Mouse (Mus musculus): ENCODE measurements around the gene C1qtnf3. TPM values are rescaled to one million over a fixed set of nuclear protein-coding genes. Genes with fewer than 3 reads are reported as not detected.

Gene C1qtnf3
- polyA plus RNA-seq, 1 experiment from 2014 or later = 20.1 TPM

DNA sequence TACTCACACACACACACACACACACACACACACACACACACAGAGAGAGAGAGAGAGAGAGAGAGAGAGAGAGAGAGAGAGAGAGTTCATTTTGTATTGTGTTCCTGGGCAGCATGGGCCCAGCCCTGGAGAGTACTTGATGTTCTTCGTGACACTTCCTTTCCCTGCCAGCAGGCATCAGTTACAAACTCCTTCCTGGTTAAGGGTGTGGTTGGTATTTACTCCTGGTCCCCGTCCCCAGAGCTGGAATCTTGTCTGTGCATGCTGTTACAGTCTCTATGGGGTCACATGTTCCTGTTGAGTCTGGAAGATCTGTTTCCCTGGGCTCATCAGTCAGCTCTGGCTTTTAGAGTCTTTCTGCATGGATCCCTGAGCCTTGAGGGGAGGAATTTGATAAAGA is 38.3 kb downstream of the C1qtnf3 start:
- no peak overlapping the region for H3K27ac ChIP-seq
- 46% methylated on average over 2 of the region's 2 CpGs for whole genome bisulfite sequencing
- no peak for TF ChIP-seq CTCF (IDR thresholded peaks at IDR 0.05; ENCODE audit: low read depth)
- H3K9me3 ChIP-seq (replicated peaks; ENCODE audit: low read length) = no peaks in the 10 kb centered on the region
- no peaks in the 10 kb centered on the region for H3K4me1 ChIP-seq (replicated peaks; ENCODE audit: insufficient read depth, low read length)
- no peaks in the 10 kb centered on the region for H3K27me3 ChIP-seq (ENCODE audit: insufficient read depth, low read length)
- H3K36me3 ChIP-seq (ENCODE audit: insufficient read depth, low read length) = peaks cover 16% of the 10 kb centered on the region; the same call in 1 of the 2 replicates
- no peak for ATAC-seq (replicated peaks; ENCODE audit: low FRiP score, low read depth)
- no peak for DNase-seq (ENCODE audit: low spot score)
- H3K9ac ChIP-seq (ENCODE audit: low read depth, low read length) = no peak overlapping the region
- no peak overlapping the region for H3K4me2 ChIP-seq (ENCODE audit: low read length)
- no peak overlapping the region for H3K4me3 ChIP-seq (replicated peaks; ENCODE audit: low read depth, low read length)

DNA sequence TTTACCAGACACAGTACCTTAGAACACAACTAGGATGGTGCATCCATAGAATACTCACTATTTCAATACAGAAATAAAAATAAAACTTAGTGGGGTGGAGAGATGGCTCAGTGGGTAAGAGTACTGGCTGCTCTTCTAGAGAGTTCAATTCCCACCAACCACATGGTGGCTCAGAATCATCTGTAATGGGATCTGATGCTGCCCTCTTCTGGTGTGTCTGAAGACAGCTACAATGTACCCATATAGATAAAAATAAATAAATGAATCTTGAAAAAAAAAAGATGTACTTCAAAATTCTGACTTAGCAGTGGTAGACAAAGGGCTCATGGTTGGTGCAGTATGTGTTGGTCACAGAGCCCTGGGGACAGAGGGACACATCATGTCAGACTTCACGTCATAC is 39.4 kb downstream of the C1qtnf3 start:
- 97% methylated on average over 1 of the region's 1 CpGs for WGBS
- no peak overlapping the region for H3K4me3 ChIP-seq (replicated peaks; ENCODE audit: low read depth, low read length)
- ATAC-seq (replicated peaks; ENCODE audit: low FRiP score, low read depth) = no peak
- peaks cover 16% of the 10 kb centered on the region; the same call in 1 of the 2 replicates for H3K36me3 ChIP-seq (ENCODE audit: insufficient read depth, low read length)
- H3K4me2 ChIP-seq (ENCODE audit: low read length) = no peak overlapping the region
- DNase-seq (ENCODE audit: low spot score) = no peak
- no peak overlapping the region for H3K27ac ChIP-seq
- H3K4me1 ChIP-seq (replicated peaks; ENCODE audit: insufficient read depth, low read length) = no peaks in the 10 kb centered on the region
- peak; percentile 49 for TF ChIP-seq CTCF (IDR thresholded peaks at IDR 0.05; ENCODE audit: low read depth)
- no peaks in the 10 kb centered on the region for H3K27me3 ChIP-seq (ENCODE audit: insufficient read depth, low read length)
- no peak overlapping the region for H3K9ac ChIP-seq (ENCODE audit: low read depth, low read length)
- H3K9me3 ChIP-seq (replicated peaks; ENCODE audit: low read length) = no peaks in the 10 kb centered on the region

DNA sequence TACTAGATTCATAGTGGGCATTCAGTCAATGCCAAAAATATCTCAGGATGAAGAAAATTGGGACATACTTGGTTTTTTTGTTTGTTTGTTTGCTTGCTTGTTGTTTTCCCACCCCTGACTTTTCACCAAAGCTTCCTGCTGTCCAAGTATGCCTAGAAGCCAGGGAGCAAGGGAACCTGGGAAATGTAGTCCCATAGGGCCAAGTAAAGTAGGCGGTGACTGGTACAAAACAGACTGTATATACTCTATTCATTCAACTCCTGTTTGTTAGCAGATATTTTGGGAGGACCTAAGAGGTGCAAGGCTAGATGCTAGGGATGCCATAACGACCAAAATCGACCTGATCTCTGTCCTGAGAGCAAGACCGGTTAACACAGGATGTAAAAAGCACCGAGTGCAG is 47.7 kb downstream of the C1qtnf3 start:
- Histone ChIP-seq H3K27ac (no peak overlapping the region), H3K4me1 (replicated peaks; ENCODE audit: insufficient read depth, low read length) (no peaks in the 10 kb centered on the region), H3K36me3 (ENCODE audit: insufficient read depth, low read length) (peaks cover 4% of the 10 kb centered on the region; the same call in 1 of the 2 replicates), H3K4me2 (ENCODE audit: low read length) (peak overlapping the region; percentile 2; the same call in 1 of the 2 replicates), H3K9ac (ENCODE audit: low read depth, low read length) (no peak overlapping the region), H3K4me3 (replicated peaks; ENCODE audit: low read depth, low read length) (no peak overlapping the region), H3K27me3 (ENCODE audit: insufficient read depth, low read length) (no peaks in the 10 kb centered on the region), H3K9me3 (replicated peaks; ENCODE audit: low read length) (no peaks in the 10 kb centered on the region)
- TF ChIP-seq CTCF (IDR thresholded peaks at IDR 0.05; ENCODE audit: low read depth) = no peak
- DNase-seq (ENCODE audit: low spot score) (peak; percentile 15), ATAC-seq (replicated peaks; ENCODE audit: low FRiP score, low read depth) (no peak)
- 41% methylated on average over 5 of the region's 5 CpGs for WGBS

DNA sequence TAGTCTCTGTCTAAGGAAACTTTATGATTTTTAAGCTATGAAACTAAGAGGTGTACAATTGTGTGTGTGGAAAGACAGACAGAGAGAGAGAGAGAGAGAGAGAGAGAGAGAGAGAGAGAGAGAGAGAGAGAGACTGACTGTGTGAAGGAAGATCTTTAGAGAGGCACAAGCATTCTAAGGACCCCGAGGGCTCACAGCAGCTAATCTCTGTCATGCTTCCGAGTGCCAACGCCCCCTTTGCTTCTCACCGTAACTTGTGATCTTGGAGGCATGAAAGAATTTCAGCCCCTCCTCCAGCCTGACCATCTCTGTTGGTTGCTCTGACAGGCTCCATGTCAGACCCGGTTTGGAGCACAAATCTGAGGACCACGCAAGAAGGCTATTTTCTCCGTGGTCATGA is 48.3 kb downstream of the C1qtnf3 start, which contains the start of gene Slc45a2:
TSS of gene Slc45a2 (plus strand) at position 301 of the 400 bp plus-strand sequence.
- DNase-seq (ENCODE audit: low spot score) (no peak), ATAC-seq (replicated peaks; ENCODE audit: low FRiP score, low read depth) (no peak)
- no peak within 1 kb of the TSS for H3K9ac ChIP-seq (ENCODE audit: low read depth, low read length)
- no peak within 1 kb of the TSS for H3K4me3 ChIP-seq (replicated peaks; ENCODE audit: low read depth, low read length)
- no peaks in the 10 kb centered on the region for H3K4me1 ChIP-seq (replicated peaks; ENCODE audit: insufficient read depth, low read length)
- 48% methylated on average over 7 of the region's 7 CpGs for WGBS
- H3K27ac ChIP-seq = no peak within 1 kb of the TSS
- H3K4me2 ChIP-seq (ENCODE audit: low read length) = peak within 1 kb of the TSS; percentile 2; the same call in 1 of the 2 replicates
- H3K27me3 ChIP-seq (ENCODE audit: insufficient read depth, low read length) = no peaks in the 10 kb centered on the region
- H3K9me3 ChIP-seq (replicated peaks; ENCODE audit: low read length) = no peaks in the 10 kb centered on the region
- TF ChIP-seq CTCF (IDR thresholded peaks at IDR 0.05; ENCODE audit: low read depth) = no peak
- H3K36me3 ChIP-seq (ENCODE audit: insufficient read depth, low read length) = no peaks in the 10 kb centered on the region

DNA sequence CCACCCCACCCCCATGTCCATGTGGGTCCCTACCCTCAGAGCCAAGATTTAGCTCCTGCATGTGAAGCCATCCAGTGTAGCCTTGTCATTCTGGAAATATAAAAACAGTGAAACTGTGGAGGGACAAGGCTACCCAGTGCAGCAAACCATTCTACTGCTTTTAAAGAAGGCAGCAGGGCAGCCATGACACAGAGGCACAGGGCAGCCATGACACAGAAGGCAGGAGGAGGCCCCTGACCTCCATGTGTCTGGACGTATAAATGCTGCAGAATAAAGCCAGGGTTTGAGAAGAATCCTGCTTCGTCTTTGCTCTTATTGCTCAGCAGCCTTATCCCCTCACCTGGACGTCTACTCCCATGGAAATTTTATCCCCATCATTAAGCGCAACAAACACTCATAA is 51.7 kb downstream of the C1qtnf3 start:
- 68% methylated on average over 4 of the region's 4 CpGs for WGBS
- no peak overlapping the region for H3K4me2 ChIP-seq (ENCODE audit: low read length)
- H3K4me1 ChIP-seq (replicated peaks; ENCODE audit: insufficient read depth, low read length) = no peaks in the 10 kb centered on the region
- H3K36me3 ChIP-seq (ENCODE audit: insufficient read depth, low read length) = no peaks in the 10 kb centered on the region
- no peaks in the 10 kb centered on the region for H3K27me3 ChIP-seq (ENCODE audit: insufficient read depth, low read length)
- no peak overlapping the region for H3K9ac ChIP-seq (ENCODE audit: low read depth, low read length)
- H3K9me3 ChIP-seq (replicated peaks; ENCODE audit: low read length) = no peaks in the 10 kb centered on the region
- no peak for DNase-seq (ENCODE audit: low spot score)
- no peak overlapping the region for H3K27ac ChIP-seq
- no peak for TF ChIP-seq CTCF (IDR thresholded peaks at IDR 0.05; ENCODE audit: low read depth)
- H3K4me3 ChIP-seq (replicated peaks; ENCODE audit: low read depth, low read length) = no peak overlapping the region
- no peak for ATAC-seq (replicated peaks; ENCODE audit: low FRiP score, low read depth)

DNA sequence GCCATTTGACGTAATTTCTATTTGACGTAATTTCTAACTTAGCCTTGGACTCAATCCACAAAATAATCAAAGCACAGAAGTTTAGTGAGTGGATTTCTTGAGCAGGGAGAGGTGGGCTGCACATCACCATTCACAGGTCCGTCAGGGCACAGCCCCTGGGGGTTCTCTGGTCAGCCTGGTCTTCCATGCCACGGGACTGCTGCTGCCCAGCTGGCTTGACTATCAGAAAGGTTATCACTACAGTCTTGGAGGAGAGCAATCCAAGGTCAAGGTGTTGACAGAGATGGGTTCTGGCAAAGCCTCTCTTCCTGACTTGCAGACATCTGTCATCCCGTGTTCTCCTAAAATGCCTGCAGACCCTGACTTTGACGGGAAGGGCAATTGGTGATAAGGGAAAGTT is 52.5 kb downstream of the C1qtnf3 start:
- DNase-seq (ENCODE audit: low spot score) = no peak
- H3K9ac ChIP-seq (ENCODE audit: low read depth, low read length) = no peak overlapping the region
- no peak overlapping the region for H3K4me2 ChIP-seq (ENCODE audit: low read length)
- no peak overlapping the region for H3K27ac ChIP-seq
- ATAC-seq (replicated peaks; ENCODE audit: low FRiP score, low read depth) = no peak
- H3K27me3 ChIP-seq (ENCODE audit: insufficient read depth, low read length) = no peaks in the 10 kb centered on the region
- no peak overlapping the region for H3K4me3 ChIP-seq (replicated peaks; ENCODE audit: low read depth, low read length)
- no peaks in the 10 kb centered on the region for H3K36me3 ChIP-seq (ENCODE audit: insufficient read depth, low read length)
- 75% methylated on average over 6 of the region's 6 CpGs for WGBS
- H3K4me1 ChIP-seq (replicated peaks; ENCODE audit: insufficient read depth, low read length) = no peaks in the 10 kb centered on the region
- no peak for TF ChIP-seq CTCF (IDR thresholded peaks at IDR 0.05; ENCODE audit: low read depth)
- no peaks in the 10 kb centered on the region for H3K9me3 ChIP-seq (replicated peaks; ENCODE audit: low read length)

DNA sequence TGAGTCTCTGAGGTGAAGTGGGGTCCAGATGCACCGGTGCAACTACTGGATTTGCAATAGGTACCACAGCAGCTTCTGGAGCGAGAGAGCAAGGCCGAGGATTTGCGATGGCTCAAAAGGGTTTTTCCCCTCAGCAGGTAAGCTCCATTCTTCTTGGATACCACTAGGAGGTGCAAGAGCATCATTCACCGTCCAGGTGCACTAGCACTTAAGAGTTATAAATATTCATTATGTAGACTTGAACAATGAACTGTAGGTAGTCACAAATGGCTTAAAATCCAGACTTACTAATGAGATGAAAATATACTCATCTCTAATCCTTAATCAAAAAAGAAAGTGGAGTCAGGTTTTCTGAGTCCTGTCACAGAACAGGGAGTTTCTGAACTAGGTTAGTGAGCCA is 56.6 kb downstream of the C1qtnf3 start:
- no peaks in the 10 kb centered on the region for H3K4me1 ChIP-seq (replicated peaks; ENCODE audit: insufficient read depth, low read length)
- peak; percentile 65 for DNase-seq (ENCODE audit: low spot score)
- WGBS = 15% methylated on average over 5 of the region's 5 CpGs
- H3K4me2 ChIP-seq (ENCODE audit: low read length) = no peak overlapping the region
- H3K36me3 ChIP-seq (ENCODE audit: insufficient read depth, low read length) = no peaks in the 10 kb centered on the region
- no peak for ATAC-seq (replicated peaks; ENCODE audit: low FRiP score, low read depth)
- no peak overlapping the region for H3K4me3 ChIP-seq (replicated peaks; ENCODE audit: low read depth, low read length)
- H3K9ac ChIP-seq (ENCODE audit: low read depth, low read length) = no peak overlapping the region
- H3K9me3 ChIP-seq (replicated peaks; ENCODE audit: low read length) = no peaks in the 10 kb centered on the region
- peak; percentile 85 for TF ChIP-seq CTCF (IDR thresholded peaks at IDR 0.05; ENCODE audit: low read depth)
- no peaks in the 10 kb centered on the region for H3K27me3 ChIP-seq (ENCODE audit: insufficient read depth, low read length)
- no peak overlapping the region for H3K27ac ChIP-seq
